Mouse (Mus musculus) forebrain, embryonic 16.5 days (tissue): ENCODE measurements around the gene Tyrobp. TPM values are rescaled to one million over a fixed set of nuclear protein-coding genes. Genes with fewer than 3 reads are reported as not detected.
A peak's percentile ranks its signal among the peaks of the same experiment; 100 is the strongest.

Experiments used
- ATAC-seq: fragments of 200-750 bp; cut with Nextera tagmentation; 2 replicates; pipeline ENCODE4 v1.8.0; 2017; ENCODE audit warnings: mild to moderate bottlenecking, moderate library complexity
- H3K27ac ChIP-seq: fragments of 300-500 bp; sonication (generic); 2 replicates; pipeline ENCODE4 v1.5.1; 2014; ENCODE audit warnings: low read length, control low read depth
- H3K27me3 ChIP-seq: fragments of 300-500 bp; sonication (generic); replicated peaks from 2 replicates; pipeline ENCODE4 v1.6.1; 2014; ENCODE audit warnings: low read length; ENCODE audit not compliant: control insufficient read depth, insufficient read depth
- H3K36me3 ChIP-seq: fragments of 300-500 bp; sonication (generic); 2 replicates; pipeline ENCODE4 v1.6.1; 2014; ENCODE audit not compliant: control insufficient read depth, insufficient read depth
- H3K4me1 ChIP-seq: fragments of 300-500 bp; sonication (generic); replicated peaks from 2 replicates; pipeline ENCODE4 v1.6.1; 2014; ENCODE audit warnings: low read length; ENCODE audit not compliant: control insufficient read depth, insufficient read depth
- H3K4me2 ChIP-seq: fragments of 300-500 bp; sonication (generic); 2 replicates; pipeline ENCODE4 v1.6.1; 2014; ENCODE audit warnings: mild to moderate bottlenecking, low read length, control low read depth
- H3K4me3 ChIP-seq: fragments of 300-500 bp; sonication (generic); replicated peaks from 2 replicates; pipeline ENCODE4 v1.5.1; 2014; ENCODE audit warnings: mild to moderate bottlenecking, low read length, control low read depth
- H3K9ac ChIP-seq: fragments of 300-500 bp; sonication (generic); replicated peaks from 2 replicates; pipeline ENCODE4 v1.6.1; 2014; ENCODE audit warnings: low read depth, low read length, control low read depth
- H3K9me3 ChIP-seq: fragments of 300-500 bp; sonication (generic); 2 replicates; pipeline ENCODE4 v1.6.1; 2016; ENCODE audit warnings: low read length; ENCODE audit not compliant: control insufficient read depth
- WGBS: fragments of 180-500 bp; shearing (Covaris S2); extraction: QIAGEN DNeasy Blood & Tissue Kit; methylation state at CpG from one replicate; pipeline ENCODE4 v1.1.7; 2014; 5-methylcytosine and 5-hydroxymethylcytosine counted together
- polyA plus RNA-seq: library from polyadenylated mRNA; unstranded; fragments of >200 nt; fragmentation: Nextera tagmentation; extraction: Ambion mirVana; gene quantifications from 2 replicates; pipeline ENCODE4 v1.2.1, GENCODE M21; 2015

The Tyrobp gene
- polyA plus RNA-seq, 1 experiment from 2014 or later: 14.0 TPM

GRCm38 (mm10) chr7:30453766-30454165, 40.2 kb downstream of the Tyrobp start:
- Histone ChIP-seq H3K4me3 (no peak overlapping the region), H3K27ac (no peak overlapping the region), H3K27me3 (peaks cover 49% of the 10 kb centered on the region), H3K36me3 (no peaks in the 10 kb centered on the region), H3K9me3 (0 out of 2 replicates have a peak, but pooled peaks cover 2% of the 10 kb centered on the region), H3K4me1 (peaks cover 13% of the 10 kb centered on the region), H3K9ac (no peak overlapping the region), H3K4me2 (no peak overlapping the region)
- no peak for ATAC-seq
- under 1% methylated on average over 25 of the region's 25 CpGs for WGBS

GRCm38 (mm10) chr7:30454259-30454658, 40.7 kb downstream of the Tyrobp start:
- Histone ChIP-seq H3K4me3 (no peak overlapping the region), H3K36me3 (no peaks in the 10 kb centered on the region), H3K27me3 (peaks cover 52% of the 10 kb centered on the region), H3K4me1 (peaks cover 13% of the 10 kb centered on the region), H3K9me3 (0 out of 2 replicates have a peak, but pooled peaks cover 2% of the 10 kb centered on the region), H3K27ac (no peak overlapping the region), H3K4me2 (no peak overlapping the region), H3K9ac (no peak overlapping the region)
- ATAC-seq: no peak
- under 1% methylated on average over 6 of the region's 6 CpGs for WGBS

DNA sequence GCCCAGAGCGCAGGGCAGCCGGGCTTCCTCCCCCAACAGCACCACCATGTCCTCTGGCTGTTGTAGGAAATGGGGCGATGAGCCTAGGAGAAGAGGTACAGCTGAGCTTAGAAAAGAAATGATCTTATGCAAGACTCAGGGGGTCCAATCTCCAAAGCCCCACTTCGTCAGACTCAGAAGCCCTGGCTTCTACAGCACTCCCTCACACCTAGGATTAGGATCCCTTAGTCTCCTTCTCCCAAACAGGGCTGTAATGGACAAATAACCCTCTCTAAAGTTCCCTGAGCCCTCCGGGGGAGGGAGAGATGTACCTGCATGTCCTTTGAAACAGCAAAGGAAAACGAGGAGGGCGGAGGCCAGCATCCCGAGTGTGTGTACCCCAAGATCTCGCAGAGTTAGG, 42.9 kb downstream of the Tyrobp start:
- Histone ChIP-seq H3K27me3 (peaks cover 73% of the 10 kb centered on the region), H3K4me1 (peaks cover 13% of the 10 kb centered on the region), H3K36me3 (no peaks in the 10 kb centered on the region), H3K4me2 (peak overlapping the region; percentile 42), H3K9me3 (0 out of 2 replicates have a peak, but pooled peaks cover 2% of the 10 kb centered on the region), H3K9ac (no peak overlapping the region), H3K27ac (no peak overlapping the region), H3K4me3 (no peak overlapping the region; the same call in 1 of the 2 replicates)
- ATAC-seq: no peak
- WGBS: 1% methylated on average over 9 of the region's 9 CpGs

DNA sequence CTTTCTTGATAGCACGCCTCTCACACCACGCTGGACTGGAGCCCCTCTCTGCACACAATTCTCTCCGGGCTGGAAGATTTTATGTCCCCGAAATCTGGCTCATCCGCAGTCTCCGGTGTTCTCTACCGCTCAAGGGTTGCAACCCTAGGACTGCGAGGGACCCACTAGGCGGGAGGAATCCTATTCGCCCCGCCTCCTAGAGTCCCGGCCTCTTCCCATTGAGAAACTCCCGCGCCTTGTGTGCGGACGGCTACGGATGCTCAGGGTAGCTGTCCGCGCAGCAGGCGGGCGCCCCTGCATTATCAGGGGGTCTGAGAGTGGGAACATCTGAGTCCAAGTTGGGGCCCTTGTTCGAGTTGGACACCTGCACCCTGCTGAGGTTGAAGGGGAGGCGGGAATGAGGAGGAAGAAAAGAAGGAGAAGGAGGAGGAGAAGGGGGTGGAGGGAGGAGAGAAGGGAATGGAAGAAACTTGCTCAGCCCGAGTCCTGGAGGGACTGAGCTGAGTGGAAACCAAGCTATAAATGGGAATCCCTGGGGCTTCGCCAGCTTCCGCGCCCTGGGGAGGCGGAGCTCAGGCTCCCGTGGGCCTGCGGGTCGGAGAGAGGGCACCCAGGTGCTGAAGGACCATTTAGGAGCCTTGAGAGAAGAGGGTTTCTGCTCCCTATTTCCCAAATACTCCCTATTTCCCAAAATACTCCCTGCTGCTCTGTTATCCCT, 43.5 kb downstream of the Tyrobp start:
- H3K36me3 ChIP-seq: no peaks in the 10 kb centered on the region
- under 1% methylated on average over 31 of the region's 31 CpGs for WGBS
- ATAC-seq: peak; percentile 31; the same call in 1 of the 2 replicates
- H3K4me2 ChIP-seq: peak overlapping the region; percentile 42
- 0 out of 2 replicates have a peak, but pooled peaks cover 2% of the 10 kb centered on the region for H3K9me3 ChIP-seq
- H3K27me3 ChIP-seq: peaks cover 75% of the 10 kb centered on the region
- no peak overlapping the region for H3K27ac ChIP-seq
- H3K9ac ChIP-seq: no peak overlapping the region
- peaks cover 13% of the 10 kb centered on the region for H3K4me1 ChIP-seq
- H3K4me3 ChIP-seq: peak overlapping the region; percentile 7

GRCm38 (mm10) chr7:30457629-30458330, 44.2 kb downstream of the Tyrobp start, which contains the start of the genes Kirrel2 and Nphs1:
Gene Kirrel2 (minus strand): TSS chr7:30457690.
Gene Nphs1 (plus strand): TSS chr7:30458315.
- H3K9me3 ChIP-seq: 0 out of 2 replicates have a peak, but pooled peaks cover 2% of the 10 kb centered on the region
- H3K27ac ChIP-seq: no peak within 1 kb of the TSS
- peak within 1 kb of the TSS; percentile 7 for H3K4me3 ChIP-seq
- H3K36me3 ChIP-seq: no peaks in the 10 kb centered on the region
- WGBS: 1% methylated on average over 16 of the region's 16 CpGs
- H3K4me1 ChIP-seq: peaks cover 13% of the 10 kb centered on the region
- peaks cover 74% of the 10 kb centered on the region for H3K27me3 ChIP-seq
- peak within 1 kb of the TSS; percentile 42 for H3K4me2 ChIP-seq
- ATAC-seq: peak; percentile 89
- H3K9ac ChIP-seq: no peak within 1 kb of the TSS

GRCm38 (mm10) chr7:30459484-30459883, 45.9 kb downstream of the Tyrobp start:
- peaks cover 68% of the 10 kb centered on the region for H3K27me3 ChIP-seq
- peaks cover 13% of the 10 kb centered on the region for H3K4me1 ChIP-seq
- no peak overlapping the region for H3K4me2 ChIP-seq
- no peak for ATAC-seq
- H3K36me3 ChIP-seq: no peaks in the 10 kb centered on the region
- WGBS: 31% methylated on average over 6 of the region's 6 CpGs
- H3K9me3 ChIP-seq: 0 out of 2 replicates have a peak, but pooled peaks cover 2% of the 10 kb centered on the region
- no peak overlapping the region for H3K4me3 ChIP-seq
- H3K9ac ChIP-seq: no peak overlapping the region
- no peak overlapping the region for H3K27ac ChIP-seq

GRCm38 (mm10) chr7:30463568-30463967, 50.0 kb downstream of the Tyrobp start:
- Histone ChIP-seq H3K27me3 (peaks cover 80% of the 10 kb centered on the region), H3K4me1 (no peaks in the 10 kb centered on the region), H3K9me3 (no peaks in the 10 kb centered on the region), H3K36me3 (no peaks in the 10 kb centered on the region), H3K4me2 (no peak overlapping the region), H3K27ac (no peak overlapping the region), H3K4me3 (no peak overlapping the region), H3K9ac (no peak overlapping the region)
- no peak for ATAC-seq
- WGBS: 22% methylated on average over 7 of the region's 7 CpGs

- Histone ChIP-seq H3K4me3 (no peak overlapping the region), H3K9ac (no peak overlapping the region), H3K27ac (no peak overlapping the region), H3K4me1 (no peaks in the 10 kb centered on the region), H3K4me2 (no peak overlapping the region), H3K9me3 (no peaks in the 10 kb centered on the region), H3K36me3 (no peaks in the 10 kb centered on the region), H3K27me3 (peaks cover 77% of the 10 kb centered on the region)
- 14% methylated on average over 4 of the region's 4 CpGs for WGBS
- ATAC-seq: no peak
Measured at GRCm38 (mm10) chr7:30463996-30464395, 50.4 kb downstream of the Tyrobp start.

- Histone ChIP-seq H3K27me3 (peaks cover 71% of the 10 kb centered on the region), H3K27ac (no peak overlapping the region), H3K4me1 (no peaks in the 10 kb centered on the region), H3K36me3 (no peaks in the 10 kb centered on the region), H3K9me3 (no peaks in the 10 kb centered on the region), H3K4me2 (no peak overlapping the region), H3K4me3 (no peak overlapping the region), H3K9ac (no peak overlapping the region)
- no peak for ATAC-seq
- WGBS: 8% methylated on average over 6 of the region's 6 CpGs
Measured at GRCm38 (mm10) chr7:30464816-30465300, 51.3 kb downstream of the Tyrobp start.
